Mouse (Mus musculus): ENCODE data around the gene Nosip. TPM values are rescaled to one million over a fixed set of nuclear protein-coding genes. Genes with fewer than 3 reads are reported as not detected.
"Not testable (repeated sequence)": the region's sequence is repeated elsewhere in the genome, so short reads cannot be mapped to it uniquely, and the experiment has no call there.

The Nosip gene
- total RNA-seq (2017), result 45.8 to 57.3 TPM (median 52.8 TPM) in 3 replicates

DNA sequence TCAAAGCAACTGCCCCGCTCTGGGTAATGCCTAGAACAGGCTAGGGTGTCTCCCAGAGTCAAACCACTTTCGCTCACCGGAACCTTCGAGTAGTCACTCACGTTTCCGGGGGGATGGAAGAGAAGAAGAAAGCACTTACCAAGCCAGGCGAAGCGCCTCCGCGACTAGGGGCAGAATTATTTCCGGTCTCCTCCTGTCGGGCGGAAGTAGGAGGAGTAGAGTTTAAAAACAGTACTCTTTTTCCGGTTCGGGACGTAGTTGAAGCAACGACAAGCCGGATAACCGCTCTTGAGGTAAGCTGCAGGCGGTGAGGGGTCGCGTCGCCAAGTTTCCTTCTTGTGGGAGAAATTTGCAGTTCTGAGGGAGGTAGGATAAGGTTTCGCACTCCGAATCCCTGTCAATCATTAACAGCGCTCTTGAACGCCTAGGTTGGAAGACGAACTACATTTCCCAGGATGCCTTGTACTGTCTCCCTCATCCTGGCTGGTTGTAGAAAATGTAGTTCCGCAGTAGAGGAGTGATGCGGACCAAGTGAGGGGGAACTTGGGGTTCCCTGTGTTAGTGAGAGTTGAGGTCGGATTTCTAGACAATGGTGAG lies at the start of gene Nosip, which contains the start of gene Prrg2:
TSS of gene Nosip (plus strand) at position 191 of the 597 bp plus-strand sequence.
TSS of gene Prrg2 (minus strand) at position 439 of the 597 bp plus-strand sequence.
- peak; percentile 91 for ATAC-seq (replicated peaks; ENCODE audit: insufficient number of reproducible peaks, low FRiP score, low TSS enrichment, poor library complexity, severe bottlenecking)

GRCm38 (mm10) chr7:45012824-45013223 lies 49.4 kb upstream of the Nosip start:
- ATAC-seq (replicated peaks; ENCODE audit: insufficient number of reproducible peaks, low FRiP score, low TSS enrichment, poor library complexity, severe bottlenecking), result no peak

GRCm38 (mm10) chr7:45013366-45014095 lies 48.7 kb upstream of the Nosip start:
- no peak for ATAC-seq (replicated peaks; ENCODE audit: insufficient number of reproducible peaks, low FRiP score, low TSS enrichment, poor library complexity, severe bottlenecking)

GRCm38 (mm10) chr7:45014096-45014451 lies 48.2 kb upstream of the Nosip start:
- ATAC-seq (replicated peaks; ENCODE audit: insufficient number of reproducible peaks, low FRiP score, low TSS enrichment, poor library complexity, severe bottlenecking), result no peak

- no peak for ATAC-seq (replicated peaks; ENCODE audit: insufficient number of reproducible peaks, low FRiP score, low TSS enrichment, poor library complexity, severe bottlenecking)
Observed at GRCm38 (mm10) chr7:45015344-45015956, 46.8 kb upstream of the Nosip start.

DNA sequence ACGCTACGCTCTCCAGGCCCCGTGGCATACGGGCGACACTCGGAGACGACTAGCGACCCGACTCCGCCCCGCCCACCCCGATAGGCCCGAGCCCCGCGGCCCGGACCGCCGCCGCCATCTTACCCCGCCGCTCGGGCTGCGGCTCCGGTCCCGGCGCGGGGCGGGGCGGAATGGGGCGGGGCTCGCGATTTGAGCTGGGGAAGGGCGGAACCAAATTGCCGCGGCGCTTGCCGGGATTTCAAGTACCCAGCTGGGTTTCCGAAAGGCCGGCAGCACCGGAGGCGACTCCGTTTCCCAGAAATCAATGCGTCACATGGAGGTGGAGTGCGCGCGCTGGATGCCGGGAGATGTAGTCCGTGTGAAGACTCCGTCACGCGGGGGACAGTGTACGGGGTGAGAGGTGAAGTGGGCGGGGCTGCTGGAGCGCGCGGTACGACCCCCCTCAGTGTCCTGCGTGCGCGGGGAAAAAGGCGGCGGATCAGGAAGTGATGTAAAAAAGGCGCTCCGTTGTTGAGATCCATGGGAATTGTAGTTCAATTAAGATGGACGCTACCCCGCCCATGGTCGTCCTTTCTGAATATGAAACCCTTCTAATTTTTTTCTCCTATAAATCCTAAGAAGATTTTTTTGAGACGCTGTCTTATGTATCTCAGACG lies 46.1 kb upstream of the Nosip start, which contains the start of gene Scaf1:
TSS of gene Scaf1 (minus strand) at position 407 of the 656 bp plus-strand sequence.
- peak; percentile 76 for ATAC-seq (replicated peaks; ENCODE audit: insufficient number of reproducible peaks, low FRiP score, low TSS enrichment, poor library complexity, severe bottlenecking)

DNA sequence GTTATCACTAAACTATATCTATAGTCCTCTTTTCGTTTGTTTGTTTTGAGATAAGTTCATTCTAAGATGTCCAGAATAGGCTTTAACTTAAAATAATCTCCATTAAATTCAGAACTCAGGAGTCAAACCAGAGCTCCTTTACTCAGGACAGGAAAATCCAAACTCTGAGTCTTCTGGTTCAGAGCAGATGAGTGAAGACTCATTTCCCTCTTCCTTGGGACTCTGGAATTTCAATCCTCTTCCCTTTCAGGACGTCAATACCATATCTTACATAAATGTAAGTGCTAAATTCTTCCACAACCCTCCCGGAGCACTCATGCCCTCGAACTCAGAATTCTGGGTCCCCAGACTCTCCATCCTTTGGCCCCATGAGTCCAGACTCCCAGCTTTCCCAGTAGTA lies 45.5 kb upstream of the Nosip start:
- no peak for ATAC-seq (replicated peaks; ENCODE audit: insufficient number of reproducible peaks, low FRiP score, low TSS enrichment, poor library complexity, severe bottlenecking)

DNA sequence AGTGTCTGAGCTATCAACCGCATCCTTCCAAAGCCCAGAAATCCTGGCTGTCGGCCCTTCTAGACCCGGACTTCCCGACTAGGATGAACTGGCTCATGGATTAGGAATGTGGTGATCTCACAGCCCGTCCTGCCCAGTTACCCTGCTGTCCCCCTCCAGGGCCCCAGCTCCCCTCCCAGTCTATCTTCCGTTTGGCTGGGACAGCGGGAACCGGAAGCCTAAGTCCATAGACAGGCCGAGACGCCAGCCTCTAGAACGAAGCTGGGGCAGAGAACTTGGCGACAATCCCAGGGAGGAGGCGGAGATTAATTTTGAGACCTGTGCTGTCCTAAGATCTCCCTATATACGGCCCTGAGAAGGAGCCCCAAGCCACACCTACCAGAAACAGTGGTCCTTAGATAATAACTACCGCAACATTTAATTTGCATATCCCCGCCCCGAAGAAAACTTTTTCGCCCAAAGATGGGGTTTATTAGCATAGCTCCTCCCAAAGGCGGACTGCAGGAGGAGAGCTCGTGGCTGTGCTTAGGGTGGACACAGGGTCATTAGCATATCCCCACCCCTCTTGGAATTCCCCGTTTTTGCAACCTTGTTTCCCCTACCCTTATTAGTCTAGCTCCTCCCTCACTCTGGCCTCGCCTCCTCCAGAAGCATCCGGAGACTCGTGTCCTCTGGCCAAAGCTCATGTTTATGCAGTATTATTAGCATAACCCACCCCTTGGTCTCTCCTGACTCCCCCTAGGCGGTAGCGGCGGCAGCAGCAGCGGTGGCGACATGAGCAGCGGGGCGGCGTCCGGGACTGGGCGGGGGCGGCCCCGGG lies 44.8 kb upstream of the Nosip start, which contains the start of gene Rras:
TSS of gene Rras (plus strand) at position 720 of the 820 bp plus-strand sequence.
- peak; percentile 72 for ATAC-seq (replicated peaks; ENCODE audit: insufficient number of reproducible peaks, low FRiP score, low TSS enrichment, poor library complexity, severe bottlenecking)

GRCm38 (mm10) chr7:45019031-45019571 lies 43.1 kb upstream of the Nosip start:
- ATAC-seq (replicated peaks; ENCODE audit: insufficient number of reproducible peaks, low FRiP score, low TSS enrichment, poor library complexity, severe bottlenecking), result no peak

DNA sequence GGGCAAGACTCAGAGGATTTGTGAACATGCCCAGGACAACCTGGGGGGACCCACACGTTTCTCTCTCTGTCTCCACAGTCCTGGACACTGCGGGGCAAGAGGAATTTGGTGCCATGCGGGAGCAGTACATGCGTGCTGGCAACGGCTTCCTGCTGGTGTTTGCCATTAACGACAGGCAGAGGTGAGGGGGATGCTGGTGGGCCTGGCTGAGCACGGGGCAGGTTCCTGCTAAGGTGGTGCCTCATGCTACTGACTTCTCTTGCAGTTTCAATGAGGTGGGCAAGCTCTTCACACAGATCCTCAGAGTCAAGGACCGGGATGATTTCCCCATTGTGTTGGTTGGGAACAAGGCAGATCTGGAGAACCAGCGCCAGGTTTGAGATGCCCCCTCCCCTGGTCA lies 42.0 kb upstream of the Nosip start:
- no peak for ATAC-seq (replicated peaks; ENCODE audit: insufficient number of reproducible peaks, low FRiP score, low TSS enrichment, poor library complexity, severe bottlenecking)

GRCm38 (mm10) chr7:45023711-45024110 lies 38.5 kb upstream of the Nosip start:
- ATAC-seq (replicated peaks; ENCODE audit: insufficient number of reproducible peaks, low FRiP score, low TSS enrichment, poor library complexity, severe bottlenecking), result not testable (repeated sequence)

GRCm38 (mm10) chr7:45024281-45025248 lies 37.7 kb upstream of the Nosip start:
- ATAC-seq (replicated peaks; ENCODE audit: insufficient number of reproducible peaks, low FRiP score, low TSS enrichment, poor library complexity, severe bottlenecking), result no peak

- no peak for ATAC-seq (replicated peaks; ENCODE audit: insufficient number of reproducible peaks, low FRiP score, low TSS enrichment, poor library complexity, severe bottlenecking)
Observed at GRCm38 (mm10) chr7:45025601-45026220, 36.5 kb upstream of the Nosip start.

GRCm38 (mm10) chr7:45026256-45026655 lies 36.0 kb upstream of the Nosip start:
- ATAC-seq (replicated peaks; ENCODE audit: insufficient number of reproducible peaks, low FRiP score, low TSS enrichment, poor library complexity, severe bottlenecking), result no peak

DNA sequence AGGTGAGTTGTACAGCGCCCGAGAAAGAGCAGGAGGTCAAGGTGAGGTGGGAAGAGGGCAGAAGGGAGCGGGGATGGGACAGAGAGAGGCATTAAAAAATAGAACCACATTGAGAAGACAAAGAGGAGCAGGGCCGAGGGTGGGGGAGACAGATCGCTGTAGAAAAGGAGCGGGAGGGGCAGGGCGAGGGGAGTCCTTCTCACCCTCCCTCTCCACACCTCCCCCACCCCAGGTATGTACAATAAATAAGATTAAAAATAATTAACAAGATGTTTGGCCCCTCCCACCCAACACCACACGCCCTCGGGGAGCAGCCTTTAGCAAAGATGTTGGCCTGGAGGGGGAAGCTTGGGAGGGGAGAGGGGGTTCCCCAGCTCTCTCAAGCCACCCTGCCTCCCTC lies 34.5 kb upstream of the Nosip start:
- no peak for ATAC-seq (replicated peaks; ENCODE audit: insufficient number of reproducible peaks, low FRiP score, low TSS enrichment, poor library complexity, severe bottlenecking)

GRCm38 (mm10) chr7:45028351-45028750 lies 33.9 kb upstream of the Nosip start:
- ATAC-seq (replicated peaks; ENCODE audit: insufficient number of reproducible peaks, low FRiP score, low TSS enrichment, poor library complexity, severe bottlenecking), result no peak

- no peak for ATAC-seq (replicated peaks; ENCODE audit: insufficient number of reproducible peaks, low FRiP score, low TSS enrichment, poor library complexity, severe bottlenecking)
Observed at GRCm38 (mm10) chr7:45029995-45030394, 32.2 kb upstream of the Nosip start.
